Mouse (Mus musculus): ENCODE results near the gene Fchsd2. TPM values are rescaled to one million over a fixed set of nuclear protein-coding genes. Genes with fewer than 3 reads are reported as not detected.

Gene Fchsd2
- total and polyA plus RNA-seq, 3 experiments: 9.7 to 31.3 (median 14.9) TPM

DNA sequence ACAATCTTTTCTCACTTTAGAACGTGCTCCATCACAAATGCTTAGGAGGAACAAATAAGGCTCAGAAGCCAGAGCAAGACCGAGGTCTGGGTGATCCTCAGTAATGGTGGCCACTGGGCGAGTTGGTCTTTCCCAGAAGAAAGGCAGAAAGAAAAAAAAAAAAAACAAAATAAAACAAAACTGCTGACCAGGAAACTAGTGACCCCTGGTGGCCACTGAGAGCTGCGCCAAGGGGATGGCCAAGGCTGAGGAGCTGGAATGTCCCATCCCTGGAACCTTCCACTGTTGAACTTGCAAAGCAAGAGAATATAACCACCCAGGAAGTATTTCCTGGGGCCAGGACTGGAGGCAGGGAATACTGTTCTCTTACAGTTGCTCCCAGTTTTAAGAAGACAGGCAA, 195.8 kb downstream of the Fchsd2 start:
- Histone ChIP-seq H3K27me3 (ENCODE audit: insufficient read depth, low read length) (peaks cover 3% of the 10 kb centered on the region; the same call in 1 of the 2 replicates), H3K36me3 (replicated peaks) (peaks cover 15% of the 10 kb centered on the region), H3K4me3 (ENCODE audit: low read depth, low read length) (no peak overlapping the region), H3K4me1 (ENCODE audit: insufficient read depth, low read depth, low read length) (no peaks in the 10 kb centered on the region), H3K9me3 (replicated peaks) (no peaks in the 10 kb centered on the region)
- ATAC-seq (ENCODE audit: extremely low read depth, insufficient number of reproducible peaks, low FRiP score, poor library complexity, severe bottlenecking) (no peak), DNase-seq (ENCODE audit: low spot score) (peak; percentile 53)
- no peak for TF ChIP-seq GATA1 (IDR thresholded peaks at IDR 0.05; ENCODE audit: borderline replicate concordance, low read length)
- peak; percentile 50 for TF ChIP-seq CTCF (IDR thresholded peaks at IDR 0.05; ENCODE audit: low read depth, low read length)

DNA sequence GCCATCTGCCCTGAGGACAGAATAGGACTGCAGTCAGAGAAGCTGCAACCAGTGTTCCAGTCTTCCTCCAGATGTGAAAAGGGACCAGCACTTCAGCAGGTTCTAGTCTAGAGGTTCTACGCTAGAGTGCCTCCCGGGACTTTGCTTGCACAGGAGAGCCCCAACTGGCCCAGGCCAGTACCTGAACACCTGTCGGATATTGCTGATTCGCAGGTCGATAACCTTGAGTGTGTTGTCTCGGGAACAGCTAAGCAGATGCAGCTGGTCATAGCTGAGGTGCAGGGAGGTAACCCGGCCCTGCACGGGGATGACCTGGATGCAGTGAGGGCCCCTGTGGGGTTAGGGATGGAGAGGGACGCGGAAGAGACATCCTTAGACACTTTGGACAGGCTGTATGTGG, 197.7 kb downstream of the Fchsd2 start:
- Histone ChIP-seq H3K4me1 (ENCODE audit: insufficient read depth, low read depth, low read length) (no peaks in the 10 kb centered on the region), H3K9me3 (replicated peaks) (no peaks in the 10 kb centered on the region), H3K27me3 (ENCODE audit: insufficient read depth, low read length) (peaks cover 3% of the 10 kb centered on the region; the same call in 1 of the 2 replicates), H3K4me3 (ENCODE audit: low read depth, low read length) (no peak overlapping the region), H3K36me3 (replicated peaks) (peaks cover 9% of the 10 kb centered on the region)
- no peak for DNase-seq (ENCODE audit: low spot score)
- no peak for TF ChIP-seq POLR2AphosphoS5 (IDR thresholded peaks at IDR 0.05; ENCODE audit: insufficient replicate concordance, low read depth, low read length)
- TF ChIP-seq GATA2 (IDR thresholded peaks at IDR 0.05; ENCODE audit: borderline replicate concordance, low read depth, low read length): no peak
- no peak for TF ChIP-seq GATA1 (IDR thresholded peaks at IDR 0.05; ENCODE audit: borderline replicate concordance, low read length)
- no peak for TF ChIP-seq TAL1 (conservative IDR thresholded peaks at IDR 0.05; ENCODE audit: low read depth, low read length)
- TF ChIP-seq CTCF (IDR thresholded peaks at IDR 0.05; ENCODE audit: low read depth, low read length): no peak
- no peak for ATAC-seq (ENCODE audit: extremely low read depth, insufficient number of reproducible peaks, low FRiP score, poor library complexity, severe bottlenecking)

DNA sequence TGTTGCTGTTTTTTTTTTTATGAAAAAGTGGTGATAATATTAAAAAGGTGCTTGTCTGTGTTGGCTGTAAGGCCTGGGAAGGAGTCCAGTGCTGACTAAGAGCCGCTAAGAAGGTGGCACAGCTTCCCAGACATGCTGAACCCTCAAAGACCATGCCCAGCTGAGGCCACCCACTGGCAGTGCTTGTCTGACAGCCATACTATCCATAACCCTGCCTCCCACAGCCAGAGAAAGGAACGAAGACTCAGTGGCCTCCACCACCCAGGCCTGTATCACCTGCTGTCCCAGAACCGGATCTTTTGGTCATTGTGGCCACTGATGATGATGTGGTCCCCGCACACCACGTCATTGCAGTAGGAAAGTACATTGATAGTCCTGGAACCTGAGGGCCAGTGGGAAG, 198.5 kb downstream of the Fchsd2 start:
- peaks cover 12% of the 10 kb centered on the region for H3K36me3 ChIP-seq (replicated peaks)

DNA sequence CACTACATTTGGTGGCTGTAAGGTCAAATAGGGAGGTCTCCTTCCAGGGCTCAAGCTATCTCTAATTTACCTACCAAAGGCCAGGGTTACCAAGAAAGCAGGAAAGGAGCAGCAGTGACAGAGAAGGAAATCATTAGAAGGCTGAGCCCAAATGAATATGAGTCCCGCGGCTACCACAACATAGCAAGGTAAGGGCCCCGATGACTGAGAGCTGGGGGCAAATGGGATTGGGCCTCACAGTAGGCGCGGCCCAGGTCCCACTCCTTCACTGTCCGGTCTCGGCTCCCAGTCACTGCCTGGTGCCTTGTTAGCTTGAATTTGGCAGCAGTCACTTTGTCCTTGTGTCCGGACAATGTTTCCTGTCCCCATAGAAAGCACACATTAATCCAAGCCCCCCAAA, 199.0 kb downstream of the Fchsd2 start:
- no peak overlapping the region for H3K4me3 ChIP-seq (ENCODE audit: low read depth, low read length)
- no peaks in the 10 kb centered on the region for H3K4me1 ChIP-seq (ENCODE audit: insufficient read depth, low read depth, low read length)
- DNase-seq (ENCODE audit: low spot score) (no peak), ATAC-seq (ENCODE audit: extremely low read depth, insufficient number of reproducible peaks, low FRiP score, poor library complexity, severe bottlenecking) (no peak)
- peaks cover 14% of the 10 kb centered on the region for H3K36me3 ChIP-seq (replicated peaks)
- peaks cover 3% of the 10 kb centered on the region; the same call in 1 of the 2 replicates for H3K27me3 ChIP-seq (ENCODE audit: insufficient read depth, low read length)
- H3K9me3 ChIP-seq (replicated peaks): no peaks in the 10 kb centered on the region
- TF ChIP-seq CTCF (IDR thresholded peaks at IDR 0.05; ENCODE audit: low read depth, low read length): no peak
- no peak for TF ChIP-seq GATA2 (IDR thresholded peaks at IDR 0.05; ENCODE audit: borderline replicate concordance, low read depth, low read length)
- TF ChIP-seq POLR2AphosphoS5 (IDR thresholded peaks at IDR 0.05; ENCODE audit: insufficient replicate concordance, low read depth, low read length): no peak
- TF ChIP-seq GATA1 (IDR thresholded peaks at IDR 0.05; ENCODE audit: borderline replicate concordance, low read length): no peak
- TF ChIP-seq TAL1 (conservative IDR thresholded peaks at IDR 0.05; ENCODE audit: low read depth, low read length): no peak

More for the DNA sequence above, 198.5 kb downstream of the Fchsd2 start:
- TF ChIP-seq GATA2 (IDR thresholded peaks at IDR 0.05; ENCODE audit: borderline replicate concordance, low read depth, low read length): no peak
- no peak for TF ChIP-seq TAL1 (conservative IDR thresholded peaks at IDR 0.05; ENCODE audit: low read depth, low read length)
- no peak for TF ChIP-seq GATA1 (IDR thresholded peaks at IDR 0.05; ENCODE audit: borderline replicate concordance, low read length)
- TF ChIP-seq CTCF (IDR thresholded peaks at IDR 0.05; ENCODE audit: low read depth, low read length): no peak
- TF ChIP-seq POLR2AphosphoS5 (IDR thresholded peaks at IDR 0.05; ENCODE audit: insufficient replicate concordance, low read depth, low read length): no peak
- H3K4me3 ChIP-seq (ENCODE audit: low read depth, low read length): no peak overlapping the region
- ATAC-seq (ENCODE audit: extremely low read depth, insufficient number of reproducible peaks, low FRiP score, poor library complexity, severe bottlenecking) (no peak), DNase-seq (ENCODE audit: low spot score) (no peak)
- peaks cover 3% of the 10 kb centered on the region; the same call in 1 of the 2 replicates for H3K27me3 ChIP-seq (ENCODE audit: insufficient read depth, low read length)
- H3K9me3 ChIP-seq (replicated peaks): no peaks in the 10 kb centered on the region
- H3K4me1 ChIP-seq (ENCODE audit: insufficient read depth, low read depth, low read length): no peaks in the 10 kb centered on the region

DNA sequence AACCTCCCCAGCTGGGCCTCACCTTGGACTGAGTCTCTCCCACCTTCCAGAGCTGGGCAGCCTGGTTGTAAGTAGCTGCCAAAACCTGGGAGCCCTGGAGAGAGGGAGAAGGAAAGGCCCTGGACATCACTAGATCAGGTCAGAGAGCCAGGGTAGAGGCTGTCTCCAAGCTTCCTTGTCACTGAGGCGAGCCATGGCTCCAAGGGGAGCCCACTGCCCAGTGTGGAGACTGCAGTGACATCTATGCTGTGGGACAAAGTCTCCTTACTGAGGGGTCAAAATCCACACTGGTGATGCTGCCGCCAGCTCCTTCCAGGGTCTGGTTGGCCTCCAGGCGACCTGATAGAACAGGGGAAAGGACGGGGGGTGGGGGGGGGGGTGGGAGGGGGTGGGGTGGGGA, 199.4 kb downstream of the Fchsd2 start:
- no peaks in the 10 kb centered on the region for H3K9me3 ChIP-seq (replicated peaks)
- ATAC-seq (ENCODE audit: extremely low read depth, insufficient number of reproducible peaks, low FRiP score, poor library complexity, severe bottlenecking) (no peak), DNase-seq (ENCODE audit: low spot score) (no peak)
- TF ChIP-seq GATA1 (IDR thresholded peaks at IDR 0.05; ENCODE audit: borderline replicate concordance, low read length) (no peak), CTCF (IDR thresholded peaks at IDR 0.05; ENCODE audit: low read depth, low read length) (no peak), TAL1 (conservative IDR thresholded peaks at IDR 0.05; ENCODE audit: low read depth, low read length) (no peak), POLR2AphosphoS5 (IDR thresholded peaks at IDR 0.05; ENCODE audit: insufficient replicate concordance, low read depth, low read length) (no peak), GATA2 (IDR thresholded peaks at IDR 0.05; ENCODE audit: borderline replicate concordance, low read depth, low read length) (no peak)
- H3K4me1 ChIP-seq (ENCODE audit: insufficient read depth, low read depth, low read length): no peaks in the 10 kb centered on the region
- H3K4me3 ChIP-seq (ENCODE audit: low read depth, low read length): no peak overlapping the region
- H3K27me3 ChIP-seq (ENCODE audit: insufficient read depth, low read length): peaks cover 3% of the 10 kb centered on the region; the same call in 1 of the 2 replicates
- peaks cover 16% of the 10 kb centered on the region for H3K36me3 ChIP-seq (replicated peaks)

DNA sequence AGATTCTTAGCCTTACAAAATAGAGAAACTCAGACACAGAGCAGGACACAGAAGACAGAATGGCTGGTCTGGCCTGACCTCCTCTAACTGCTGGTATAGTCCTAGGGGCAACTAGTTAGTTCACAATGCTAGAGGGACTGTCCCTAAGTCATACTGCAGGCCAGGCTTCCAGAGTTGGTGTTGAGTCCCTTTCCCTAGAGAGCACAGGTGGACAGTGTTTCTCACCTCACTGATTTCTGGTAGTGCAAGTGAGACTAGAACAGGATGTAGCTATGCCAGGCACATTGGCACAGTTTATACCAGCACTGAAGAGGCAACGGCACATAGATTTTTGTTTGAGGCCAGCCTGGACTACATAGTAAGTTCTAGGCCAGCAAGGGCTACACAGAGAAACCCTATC, 200.0 kb downstream of the Fchsd2 start:
- Histone ChIP-seq H3K4me3 (ENCODE audit: low read depth, low read length) (no peak overlapping the region), H3K4me1 (ENCODE audit: insufficient read depth, low read depth, low read length) (no peaks in the 10 kb centered on the region), H3K27me3 (ENCODE audit: insufficient read depth, low read length) (peaks cover 4% of the 10 kb centered on the region; the same call in 1 of the 2 replicates), H3K36me3 (replicated peaks) (peaks cover 16% of the 10 kb centered on the region), H3K9me3 (replicated peaks) (no peaks in the 10 kb centered on the region)
- DNase-seq (ENCODE audit: low spot score) (no peak), ATAC-seq (ENCODE audit: extremely low read depth, insufficient number of reproducible peaks, low FRiP score, poor library complexity, severe bottlenecking) (no peak)
- TF ChIP-seq GATA1 (IDR thresholded peaks at IDR 0.05; ENCODE audit: borderline replicate concordance, low read length) (no peak), TAL1 (conservative IDR thresholded peaks at IDR 0.05; ENCODE audit: low read depth, low read length) (no peak), CTCF (IDR thresholded peaks at IDR 0.05; ENCODE audit: low read depth, low read length) (no peak), GATA2 (IDR thresholded peaks at IDR 0.05; ENCODE audit: borderline replicate concordance, low read depth, low read length) (no peak), POLR2AphosphoS5 (IDR thresholded peaks at IDR 0.05; ENCODE audit: insufficient replicate concordance, low read depth, low read length) (no peak)

Measured in G1E (cell line).